Mouse (Mus musculus) frontal cortex, postnatal 25 days (tissue): Measurements from ENCODE around the gene Scyl1.

Source experiments
- DNase-seq, 2 experiments: peaks; one replicate each; pipeline ENCODE4 v3.0.0; 2022; ENCODE audit warnings: low spot score in 2 of 2

Scyl1 gene

DNA sequence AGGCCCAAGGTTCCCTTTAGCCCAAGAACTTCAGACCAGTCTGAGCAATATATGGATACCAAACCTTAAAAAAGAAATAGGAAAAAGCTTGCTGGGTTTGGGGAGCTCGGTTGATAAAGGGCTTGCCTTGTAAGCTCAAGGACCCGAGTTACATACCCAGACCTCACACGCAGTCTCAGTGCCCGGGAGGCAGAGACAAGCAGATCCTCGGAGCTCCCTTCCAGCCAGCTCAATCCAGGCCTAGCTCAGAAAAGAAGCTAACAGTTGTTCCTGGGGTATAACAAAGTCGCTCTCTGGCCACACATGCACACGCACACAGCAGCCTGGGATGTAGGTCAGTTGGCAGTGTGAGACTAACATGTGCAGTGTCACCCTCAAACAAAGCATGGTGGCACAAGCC lies 16.7 kb upstream of the Scyl1 start:
- no peak for DNase-seq

DNA sequence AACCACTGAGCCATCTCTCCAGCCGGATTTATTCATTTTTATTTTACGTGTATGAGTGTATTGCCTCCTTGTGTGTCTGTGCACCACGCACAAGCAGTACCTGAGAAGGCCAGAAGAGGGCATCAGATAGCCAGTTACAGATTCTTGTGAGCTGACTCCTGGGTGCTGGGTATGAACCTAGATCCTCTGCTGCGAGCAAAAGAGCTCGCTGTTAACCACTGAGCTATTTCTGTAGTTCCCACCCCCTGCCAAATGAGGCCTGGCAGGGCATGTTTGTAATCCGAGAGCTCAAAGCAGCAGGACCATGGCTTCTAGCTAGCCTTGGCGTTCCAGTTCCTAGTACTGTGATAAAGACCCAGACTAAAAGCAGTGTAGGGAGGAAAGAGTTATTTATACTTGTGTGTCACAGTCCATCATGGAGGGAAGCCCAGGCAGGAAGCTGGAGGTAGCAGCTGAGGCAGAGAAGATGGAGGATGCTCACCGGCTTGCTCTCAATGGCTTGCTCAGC lies 16.0 kb upstream of the Scyl1 start:
- DNase-seq, result peak; percentile 81

DNA sequence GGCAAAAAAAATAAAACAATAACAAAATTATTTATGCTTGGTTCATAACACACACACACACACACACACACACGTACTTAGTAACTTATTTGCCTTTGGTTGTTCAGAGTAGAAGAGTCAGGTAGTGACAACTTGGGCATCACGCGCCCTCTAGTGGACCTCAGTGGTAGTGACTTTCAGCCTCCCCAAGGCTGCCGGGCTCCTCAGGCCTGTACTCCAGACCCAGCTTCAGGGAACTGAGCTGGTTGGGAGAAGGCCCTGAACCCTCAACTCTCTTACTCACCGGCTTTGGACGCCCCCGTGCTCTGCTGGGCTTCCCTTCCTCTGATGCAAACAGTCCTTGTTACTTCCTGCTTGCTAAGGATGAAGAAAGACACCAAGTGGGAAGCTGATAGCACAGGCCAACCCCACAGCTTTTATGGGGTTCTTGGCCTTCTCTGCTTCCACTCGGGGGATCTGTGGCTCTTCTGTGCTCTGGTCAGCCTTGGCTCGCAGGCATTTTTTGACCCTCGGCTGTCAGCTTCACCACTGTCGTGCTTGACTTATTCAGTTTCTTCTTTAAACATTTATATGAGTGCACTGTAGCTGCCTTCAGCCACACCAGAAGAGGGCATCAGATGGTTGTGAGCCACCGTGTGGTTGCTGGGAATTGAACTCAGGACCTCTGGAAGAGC lies 15.4 kb upstream of the Scyl1 start:
- peak; percentile 81 to 87 for DNase-seq

DNA sequence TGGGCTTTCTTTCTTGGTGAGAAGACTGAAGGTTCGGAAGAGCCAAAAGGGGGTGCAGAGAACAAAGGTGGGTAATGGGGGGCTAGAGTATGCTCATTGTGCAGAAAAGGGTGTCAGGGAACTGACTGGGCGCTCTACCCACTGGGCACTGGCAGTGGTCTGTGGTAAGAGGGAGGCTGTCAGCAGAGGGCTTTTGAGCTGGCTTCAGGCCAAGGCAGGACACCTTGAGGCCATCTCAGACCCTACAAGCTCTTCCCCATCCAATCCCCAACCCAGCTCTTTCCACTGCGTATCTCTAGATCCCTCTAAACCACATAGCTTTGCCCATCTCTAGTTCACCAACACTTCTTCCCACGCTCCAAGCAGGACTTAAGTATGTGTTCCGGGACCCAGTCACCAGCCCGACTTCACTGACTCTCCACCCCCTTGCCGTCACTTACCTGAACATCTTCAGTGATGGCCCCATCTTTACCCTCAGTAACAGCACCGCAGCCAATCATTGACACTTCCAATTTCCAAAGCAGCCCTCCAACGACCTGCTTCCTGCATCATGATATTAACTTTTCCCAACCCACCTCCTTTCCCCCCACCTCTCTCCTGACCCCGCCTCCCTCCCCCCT lies 13.8 kb upstream of the Scyl1 start:
- no peak for DNase-seq

DNA sequence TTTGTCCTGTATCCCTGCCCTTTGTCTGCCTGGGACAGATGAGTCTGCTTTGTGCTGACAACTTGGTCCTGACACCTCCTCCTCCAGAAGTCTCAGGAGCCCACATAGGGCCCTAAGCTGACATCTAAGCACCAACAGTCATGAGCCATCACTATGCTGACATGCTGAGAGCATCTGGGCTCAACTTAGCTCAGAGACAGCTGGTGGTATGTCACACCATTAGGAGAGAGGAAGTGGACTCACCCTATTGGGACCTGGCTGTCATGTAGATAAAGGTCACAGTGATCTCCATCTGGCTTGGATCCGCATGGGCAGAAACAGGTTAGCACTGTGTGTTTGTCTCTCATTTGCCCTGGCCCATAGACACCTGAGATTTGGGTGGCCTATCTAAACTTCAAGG lies 10.9 kb upstream of the Scyl1 start:
- DNase-seq, result no peak

DNA sequence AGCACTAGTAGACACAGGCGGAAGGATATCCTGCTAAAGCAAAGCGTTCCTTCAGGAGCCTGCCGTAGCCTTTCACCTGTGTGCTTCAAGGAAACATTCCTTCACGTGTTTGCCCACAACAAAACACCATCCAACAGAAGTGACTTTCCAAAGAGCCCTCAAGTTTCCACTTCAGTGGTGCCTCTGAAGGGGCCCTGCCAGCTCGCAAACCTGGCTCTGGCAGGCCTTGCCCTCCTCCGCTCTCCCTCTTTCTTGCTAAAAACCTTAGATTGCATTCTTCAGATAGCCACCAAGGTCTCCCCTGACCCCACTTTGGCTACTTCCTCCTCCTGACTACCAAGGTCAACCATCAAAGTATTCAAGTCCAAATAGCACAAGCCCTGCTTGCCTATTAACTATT lies 10.3 kb upstream of the Scyl1 start:
- no peak for DNase-seq

DNA sequence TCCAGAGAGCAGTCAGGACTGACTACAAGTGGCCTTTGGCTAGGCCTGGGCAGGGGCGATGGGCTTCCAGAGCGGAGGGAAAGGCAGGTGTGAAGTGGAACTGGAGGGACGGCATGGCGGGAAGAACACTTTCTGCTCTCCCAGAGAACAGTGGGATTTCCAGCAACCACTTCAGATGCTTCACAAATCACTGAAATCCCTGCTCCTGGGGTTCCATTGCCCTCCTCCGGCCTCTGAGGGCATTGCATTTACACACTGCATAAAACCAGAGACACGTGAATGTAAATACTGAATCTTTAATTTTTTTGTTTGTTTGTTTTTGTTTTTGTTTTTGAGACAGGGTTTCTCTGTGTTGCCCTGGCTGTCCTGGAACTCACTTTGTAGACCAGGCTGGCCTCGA lies 9.0 kb upstream of the Scyl1 start:
- no peak for DNase-seq

DNA sequence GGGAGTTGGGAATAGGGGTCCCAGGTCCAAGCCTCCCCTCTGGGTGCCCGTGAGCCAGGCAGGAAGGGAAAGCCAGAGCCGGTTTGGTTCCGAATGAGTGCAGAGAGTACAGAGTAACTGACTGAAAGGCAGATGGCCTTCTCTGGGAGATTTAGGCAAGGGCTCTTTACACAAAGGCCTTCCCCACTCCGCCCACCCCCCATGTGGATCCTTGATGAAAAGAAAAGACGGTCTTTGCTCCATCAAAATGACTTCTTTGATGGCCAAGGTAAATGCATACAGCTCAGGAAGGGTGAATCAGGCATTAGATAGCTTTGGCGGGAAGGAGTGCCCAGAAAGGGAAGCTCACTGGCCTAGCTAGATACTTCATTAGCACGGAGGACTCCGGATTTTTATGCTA lies 7.1 kb upstream of the Scyl1 start:
- no peak for DNase-seq

DNA sequence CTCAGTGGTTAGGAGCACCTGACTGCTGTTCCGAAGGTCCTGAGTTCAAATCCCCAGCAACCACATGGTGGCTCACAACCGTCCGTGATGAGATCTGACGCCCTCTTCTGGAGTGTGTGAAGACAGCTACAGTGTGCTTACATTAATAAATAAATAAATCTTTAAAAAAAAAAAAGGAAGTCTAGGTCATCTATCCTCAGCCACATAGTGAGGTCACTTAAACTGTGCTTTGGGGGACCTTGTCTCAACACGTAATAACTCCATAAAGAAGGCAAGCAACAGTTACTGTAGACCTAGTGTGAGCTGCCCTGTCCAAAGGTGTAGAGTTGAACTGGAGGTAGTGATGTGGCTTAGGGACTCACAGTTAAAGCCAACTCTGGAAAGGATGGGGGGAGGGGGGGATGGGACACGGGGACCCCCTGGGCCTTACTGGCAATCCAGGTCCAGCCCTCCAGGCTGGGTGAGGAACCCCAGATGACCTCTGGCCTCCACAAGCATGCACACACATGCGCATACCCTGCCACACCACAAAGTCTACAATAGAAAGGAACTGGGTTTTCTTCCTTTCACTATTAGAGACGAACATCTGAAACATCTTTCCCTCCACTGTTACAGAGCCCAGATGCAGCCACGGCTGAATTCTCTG lies 6.3 kb upstream of the Scyl1 start:
- no peak for DNase-seq

DNA sequence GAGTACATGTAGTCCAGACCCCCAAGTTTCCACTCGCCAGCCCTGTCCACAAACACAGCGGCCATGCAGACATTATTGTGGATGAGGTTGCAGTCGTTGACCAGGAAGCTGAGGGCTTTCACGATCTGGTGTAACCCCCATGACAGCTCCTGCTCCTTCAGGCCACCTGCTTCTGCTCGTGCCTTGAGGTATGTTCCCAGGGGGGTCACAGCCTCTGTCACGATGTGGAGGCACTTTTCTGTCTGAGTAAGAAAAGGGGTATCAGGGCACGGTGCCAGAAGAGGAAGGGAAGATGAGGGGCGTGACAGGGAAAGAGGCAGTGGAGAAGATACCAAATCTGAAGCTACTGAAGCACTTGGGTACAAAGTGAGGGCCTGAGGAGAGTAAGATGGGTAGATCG lies 908 bp downstream of the Scyl1 start:
- no peak for DNase-seq

DNA sequence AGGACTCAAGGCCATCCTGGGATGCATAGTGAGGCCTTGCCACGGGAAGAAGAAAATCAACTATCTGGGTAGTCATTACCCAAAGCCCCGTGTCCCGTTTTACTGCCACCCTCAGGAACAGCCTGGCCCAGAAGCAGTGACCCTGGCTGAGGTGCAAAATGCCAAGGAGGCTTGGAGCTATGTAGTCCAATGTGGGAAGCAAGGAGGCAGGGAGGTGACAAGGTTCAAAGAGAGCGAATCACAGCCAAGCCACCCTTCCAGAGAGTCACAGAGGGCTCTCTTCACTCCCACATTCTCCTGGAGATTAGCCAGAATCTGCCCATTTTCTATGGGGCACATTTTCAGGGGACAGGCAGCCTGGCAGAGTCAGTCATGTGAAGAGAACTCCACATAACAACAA lies 3.9 kb downstream of the Scyl1 start:
- DNase-seq, result no peak

DNA sequence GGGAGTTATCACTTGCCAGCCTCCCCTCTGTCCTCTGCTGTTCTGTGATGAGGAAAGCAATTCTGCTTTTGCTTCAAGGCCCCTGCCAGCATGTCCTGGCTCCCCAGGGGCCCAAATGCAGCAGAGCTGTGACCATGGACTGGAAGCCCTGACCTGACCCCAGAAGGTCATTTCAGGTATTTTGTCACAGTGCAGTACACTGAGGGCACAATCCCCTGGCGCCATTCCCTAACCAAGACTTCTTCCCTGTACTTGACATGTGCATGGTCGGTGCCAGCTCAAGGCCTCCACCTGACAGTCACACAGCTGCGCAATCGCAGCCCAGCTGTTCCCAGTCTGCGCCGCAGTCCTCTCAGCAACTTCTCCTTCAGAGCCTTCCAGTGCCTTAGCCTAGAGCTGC lies 8.1 kb downstream of the Scyl1 start:
- DNase-seq, result no peak

DNA sequence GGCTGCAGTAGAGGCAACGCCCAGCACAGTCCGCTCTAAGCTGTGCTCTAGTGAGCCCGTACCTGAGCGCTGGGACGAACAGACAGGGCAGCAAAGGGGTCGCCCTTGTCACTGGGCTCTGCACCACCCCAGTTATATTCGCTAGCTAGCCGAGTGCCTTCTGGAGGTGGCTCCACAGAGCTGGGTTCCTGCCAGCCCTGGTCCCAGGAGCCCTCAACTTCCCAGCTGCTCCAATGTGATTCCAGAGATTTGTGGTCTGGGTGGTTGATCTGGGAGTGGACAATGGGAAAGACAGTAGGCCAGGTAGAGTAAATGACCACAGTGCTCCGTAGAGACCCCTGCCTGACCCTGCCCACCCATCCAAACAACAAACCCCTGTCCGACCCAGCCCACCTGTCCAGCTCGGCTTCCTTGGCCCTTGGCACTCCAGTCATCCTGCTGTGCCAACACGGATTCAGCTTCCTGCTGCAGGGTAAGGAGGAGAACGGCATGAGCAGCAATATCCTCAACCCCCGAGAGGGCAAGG lies 12.3 kb downstream of the Scyl1 start:
- no peak for DNase-seq

DNA sequence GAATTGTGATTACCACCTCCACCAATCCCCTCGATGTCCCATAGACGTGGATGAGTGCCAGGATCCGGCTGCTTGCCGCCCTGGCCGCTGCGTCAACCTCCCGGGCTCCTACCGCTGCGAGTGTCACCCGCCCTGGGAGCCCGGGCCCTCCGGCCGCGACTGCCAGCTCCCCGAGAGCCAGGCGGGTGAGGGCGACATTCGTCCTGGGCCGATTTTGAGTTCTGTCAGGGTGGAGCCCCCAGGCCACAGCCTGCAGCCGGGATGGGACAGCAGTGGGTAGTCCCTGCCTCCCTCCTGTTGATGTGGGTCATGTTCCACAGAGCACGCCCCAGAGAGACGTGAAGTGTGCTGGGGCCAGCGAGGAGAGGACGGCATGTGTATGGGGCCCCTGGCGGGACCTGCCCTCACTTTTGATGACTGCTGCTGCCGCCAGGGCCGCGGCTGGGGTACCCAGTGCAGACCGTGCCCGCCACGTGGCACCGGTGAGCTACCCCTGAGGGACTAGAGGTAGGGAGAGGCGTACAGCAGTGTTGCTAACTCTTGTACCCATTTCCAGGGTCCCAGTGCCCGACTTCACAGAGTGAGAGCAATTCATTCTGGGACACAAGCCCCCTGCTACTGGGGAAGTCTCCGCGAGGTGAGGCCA lies 14.1 kb downstream of the Scyl1 start:
- no peak for DNase-seq

DNA sequence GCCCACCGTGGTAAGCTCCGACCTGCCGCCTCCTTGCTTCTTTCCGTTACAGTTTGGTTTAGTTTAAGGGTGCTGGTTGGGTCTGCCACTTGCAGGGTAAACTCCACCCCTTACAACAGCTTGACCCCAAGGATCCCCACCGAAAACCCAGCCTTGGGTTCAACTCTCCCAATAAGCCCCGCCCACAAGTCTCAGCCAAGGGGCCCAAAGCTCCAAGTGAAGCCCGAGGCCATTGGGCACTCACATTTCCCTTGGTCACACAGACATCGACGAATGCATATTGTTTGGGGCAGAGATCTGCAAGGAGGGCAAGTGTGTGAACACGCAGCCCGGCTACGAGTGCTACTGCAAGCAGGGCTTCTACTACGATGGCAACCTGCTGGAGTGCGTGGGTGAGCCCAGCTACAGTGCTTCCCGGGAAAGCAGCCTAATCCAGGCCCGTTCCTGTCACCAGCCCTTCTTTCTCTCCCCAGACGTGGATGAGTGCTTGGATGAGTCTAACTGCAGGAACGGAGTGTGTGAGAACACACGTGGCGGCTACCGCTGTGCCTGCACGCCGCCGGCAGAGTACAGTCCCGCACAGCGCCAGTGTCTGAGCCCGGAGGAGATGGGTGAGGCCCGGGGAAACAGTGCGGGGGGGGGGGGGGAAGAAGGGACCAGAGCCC lies 14.8 kb downstream of the Scyl1 start:
- DNase-seq, result peak; percentile 44 to 65

DNA sequence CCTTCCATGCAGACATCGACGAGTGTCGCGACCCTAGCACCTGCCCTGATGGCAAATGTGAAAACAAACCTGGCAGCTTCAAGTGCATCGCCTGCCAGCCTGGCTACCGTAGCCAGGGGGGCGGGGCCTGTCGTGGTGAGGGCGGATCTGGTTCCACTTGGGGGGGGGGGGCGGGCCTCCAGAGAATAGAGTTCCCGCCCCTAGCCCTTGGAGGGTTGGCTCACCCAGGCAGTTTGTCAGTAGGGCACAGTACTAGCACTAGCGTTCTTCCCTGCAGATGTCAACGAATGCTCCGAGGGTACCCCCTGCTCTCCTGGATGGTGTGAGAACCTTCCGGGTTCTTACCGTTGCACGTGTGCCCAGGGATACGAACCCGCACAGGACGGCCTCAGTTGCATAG lies 19.5 kb downstream of the Scyl1 start:
- no peak for DNase-seq

DNA sequence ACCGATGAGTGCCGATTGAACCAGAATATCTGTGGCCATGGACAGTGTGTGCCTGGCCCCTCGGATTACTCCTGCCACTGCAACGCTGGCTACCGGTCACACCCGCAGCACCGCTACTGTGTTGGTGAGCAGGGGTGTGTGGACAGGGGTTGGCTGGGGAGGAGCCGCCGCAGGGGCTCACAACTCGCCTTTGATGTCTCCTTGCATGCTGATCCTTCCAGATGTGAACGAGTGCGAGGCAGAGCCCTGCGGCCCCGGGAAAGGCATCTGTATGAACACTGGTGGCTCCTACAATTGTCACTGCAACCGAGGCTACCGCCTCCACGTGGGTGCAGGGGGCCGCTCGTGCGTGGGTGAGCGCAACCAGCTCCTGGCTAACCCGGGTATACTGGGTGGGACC lies 20.3 kb downstream of the Scyl1 start:
- no peak for DNase-seq

DNA sequence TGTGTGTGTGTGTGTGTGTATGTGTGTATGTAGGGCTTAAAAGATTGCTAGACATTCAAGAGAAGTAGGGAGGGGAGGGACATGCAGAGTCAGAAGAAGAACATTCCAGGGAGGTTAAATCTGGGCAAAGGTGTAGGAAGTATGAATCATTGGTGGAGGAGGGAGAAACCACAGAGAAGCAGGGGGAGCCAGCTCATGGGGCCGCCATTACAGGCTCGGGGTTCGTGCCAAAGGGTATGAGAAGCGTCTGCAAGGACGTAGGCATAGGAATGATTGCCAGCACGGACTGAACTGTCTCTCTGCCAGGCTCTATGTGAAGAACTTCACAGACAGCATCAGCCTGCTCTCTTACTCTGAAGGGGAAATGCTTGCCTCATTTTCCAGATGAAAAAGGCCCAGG lies 21.7 kb downstream of the Scyl1 start:
- DNase-seq, result no peak

DNA sequence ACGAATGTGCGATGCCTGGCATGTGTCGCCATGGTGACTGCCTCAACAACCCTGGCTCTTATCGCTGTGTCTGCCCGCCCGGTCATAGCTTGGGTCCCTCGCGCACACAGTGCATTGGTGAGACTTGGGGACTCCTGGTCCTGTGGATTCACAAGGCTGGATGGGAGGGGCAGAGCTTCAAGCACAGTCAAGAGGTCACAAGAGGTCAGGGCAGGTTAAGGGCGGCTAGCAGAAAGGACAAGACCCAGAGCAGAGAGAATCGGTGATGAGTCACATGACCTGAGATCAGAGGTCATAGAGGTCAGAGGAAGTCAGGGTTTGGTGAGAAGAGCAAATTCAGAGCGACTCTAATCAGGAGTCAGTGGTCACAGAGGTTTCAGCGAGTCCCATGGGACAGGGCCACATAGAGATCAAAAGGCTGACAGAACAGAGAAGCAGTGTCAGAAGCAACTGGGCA lies 24.3 kb downstream of the Scyl1 start:
- no peak for DNase-seq

DNA sequence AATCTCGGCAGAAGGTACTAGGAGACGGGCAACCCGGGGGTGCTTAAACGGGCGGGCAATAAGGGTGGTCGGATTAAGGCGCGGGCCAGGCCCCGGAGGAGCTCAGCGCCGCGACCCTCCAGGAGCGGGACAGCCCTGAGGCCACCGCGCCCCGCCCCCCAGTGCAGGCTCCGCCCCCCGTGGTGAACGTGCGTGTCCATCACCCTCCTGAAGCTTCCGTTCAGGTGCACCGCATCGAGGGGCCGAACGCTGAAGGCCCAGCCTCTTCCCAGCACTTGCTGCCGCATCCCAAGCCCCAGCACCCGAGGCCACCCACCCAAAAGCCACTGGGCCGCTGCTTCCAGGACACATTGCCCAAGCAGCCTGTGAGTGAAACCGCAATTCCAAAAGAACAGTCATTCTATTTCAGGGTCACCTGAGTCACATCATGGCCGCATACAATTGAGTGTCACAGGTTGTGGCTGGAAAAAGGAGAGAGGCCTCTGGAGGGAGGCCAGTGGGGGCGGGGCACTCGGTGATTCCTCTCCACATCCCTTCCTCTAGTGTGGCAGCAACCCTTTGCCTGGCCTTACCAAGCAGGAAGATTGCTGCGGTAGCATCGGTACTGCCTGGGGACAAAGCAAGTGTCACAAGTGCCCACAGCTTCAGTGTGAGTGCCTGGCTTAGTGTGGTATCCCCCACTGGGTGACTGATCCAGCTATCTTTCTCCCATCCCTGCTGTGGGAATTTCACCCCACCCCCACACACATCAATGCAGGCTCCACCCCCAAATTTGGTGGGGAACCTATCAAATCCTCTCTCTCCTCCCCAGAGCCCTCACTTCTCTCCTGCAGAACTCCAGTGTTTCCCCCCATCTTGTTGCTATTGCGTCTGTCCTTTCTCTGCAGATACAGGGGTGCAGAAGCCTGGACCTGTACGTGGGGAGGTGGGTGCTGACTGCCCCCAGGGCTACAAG lies 25.2 kb downstream of the Scyl1 start:
- no peak for DNase-seq

DNA sequence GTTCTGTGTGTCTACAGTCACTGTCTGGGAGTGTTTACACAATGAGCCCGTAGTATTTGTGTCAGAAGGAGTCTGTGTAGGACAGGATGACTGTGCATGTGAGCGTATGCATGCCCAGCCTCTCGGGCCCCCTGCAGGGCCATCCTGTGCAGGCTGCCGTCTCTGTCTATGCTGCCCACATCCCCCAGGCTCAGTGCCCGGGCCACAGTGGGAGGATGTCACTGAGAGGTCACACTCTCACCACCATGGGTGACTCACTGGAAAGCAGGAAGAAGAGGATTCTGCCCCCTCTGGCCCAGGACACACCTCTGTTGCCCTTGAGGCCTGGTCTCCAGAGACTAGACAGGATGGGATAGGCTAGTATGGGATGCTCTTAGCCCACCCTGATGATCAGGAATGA lies 27.6 kb downstream of the Scyl1 start:
- DNase-seq, result no peak
